20 mouse cellular contexts compared by ENCODE assay signal in the genomic region with DNA sequence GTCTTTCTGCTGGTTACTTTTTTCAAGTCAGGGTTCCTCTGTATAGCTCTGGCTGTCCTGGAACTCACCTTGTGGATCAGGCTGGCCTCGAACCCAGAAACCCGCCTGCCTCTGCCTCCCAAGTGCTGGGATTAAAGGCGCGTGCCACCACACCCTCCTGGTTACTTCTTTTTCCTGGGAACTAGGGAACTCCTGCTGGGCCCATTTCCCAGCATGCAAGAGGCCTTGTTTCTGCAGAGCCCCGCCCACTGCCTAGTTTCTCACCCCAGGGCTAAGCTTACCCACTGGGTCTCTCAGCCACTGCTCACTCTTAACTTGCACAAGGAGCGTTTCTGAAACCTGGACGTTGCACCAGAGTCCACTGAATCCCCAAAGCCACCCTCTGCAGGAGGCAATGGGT.
"Had no signal": no experiment of that assay in that cellular context is flagged by ENCODE, and none has a peak within 500 bp of the region (broad histone marks: within the 10 kb centered on the region; RNA-seq: fewer than 3 reads in every experiment).

No protein-coding gene starts in this region.

- H3K36me3 ChIP-seq: liver, embryonic 13.5 days; midbrain, embryonic 10.5 days; neural tube, embryonic 12.5 days; neural tube, embryonic 15.5 days; stomach, embryonic 15.5 days had no signal

- ATAC-seq: lung, postnatal 0 days had no signal

- H3K4me3 ChIP-seq: layer of hippocampus, adult 2 months; left cerebral cortex, adult 2 months; liver, embryonic 13.5 days; megakaryocyte, embryonic 14.5 days; midbrain, embryonic 10.5 days; neural tube, embryonic 12.5 days; neural tube, embryonic 15.5 days; stomach, embryonic 15.5 days had no signal

- H3K9ac ChIP-seq: liver, embryonic 13.5 days; lung, embryonic 14.5 days; neural tube, embryonic 12.5 days; neural tube, embryonic 15.5 days; stomach, embryonic 15.5 days had no signal

- DNase-seq: kidney, adult 2 months; kidney, postnatal 25 days; layer of hippocampus, adult 9-11 months; layer of hippocampus, postnatal 36 days; liver, embryonic 13.5 days; lung, embryonic 14.5 days; midbrain, embryonic 14.5 days; right cerebral cortex, adult 18-20 months; right cerebral cortex, postnatal 14 days; right cerebral cortex, postnatal 4 days; thymus, postnatal 25 days had no signal

- H3K4me1 ChIP-seq: megakaryocyte, embryonic 14.5 days; stomach, embryonic 15.5 days had no signal

- H3K27ac ChIP-seq: kidney, postnatal 0 days; layer of hippocampus, adult 2 months; left cerebral cortex, adult 2 months; liver, embryonic 13.5 days; midbrain, embryonic 10.5 days; neural tube, embryonic 12.5 days; neural tube, embryonic 15.5 days; stomach, embryonic 15.5 days had no signal

- H3K27me3 ChIP-seq: neural tube, embryonic 12.5 days; neural tube, embryonic 15.5 days; stomach, embryonic 15.5 days had no signal

- H3K9me3 ChIP-seq: liver, embryonic 13.5 days; midbrain, embryonic 10.5 days; neural tube, embryonic 12.5 days; neural tube, embryonic 15.5 days; stomach, embryonic 15.5 days had no signal
